Mouse (Mus musculus) brain, embryonic 14.5 days (tissue): ENCODE results near the gene Morf4l2. TPM values are rescaled to one million over a fixed set of nuclear protein-coding genes. Genes with fewer than 3 reads are reported as not detected.

ENCODE experiments used
- DNase-seq: peaks from one replicate; pipeline ENCODE4 v3.0.0-alpha.2; 2011; ENCODE audit warnings: low read depth
- CTCF ChIP-seq: fragments of 200-500 bp; IDR thresholded peaks from 2 replicates; pipeline ENCODE4 v1.5.1; 2012; ENCODE audit warnings: inconsistent platforms, mild to moderate bottlenecking, moderate library complexity, borderline replicate concordance; ENCODE audit not compliant: insufficient read depth, insufficient read length; ENCODE audit errors: extremely low read depth
- POLR2A ChIP-seq: fragments of 200-500 bp; IDR thresholded peaks from 2 replicates; pipeline ENCODE4 v1.6.1; 2012; ENCODE audit warnings: mild to moderate bottlenecking, inconsistent platforms, borderline replicate concordance; ENCODE audit not compliant: poor library complexity, insufficient read depth, insufficient read length, severe bottlenecking; ENCODE audit errors: extremely low read depth
- polyA plus RNA-seq: library from polyadenylated mRNA; depleted of rRNA; stranded (reverse); fragments of >200 nt; gene quantifications from 2 replicates; pipeline ENCODE4 v1.2.3, GENCODE M21; 2012

Morf4l2 gene
- polyA plus RNA-seq, 1 experiment: 369 TPM

DNA sequence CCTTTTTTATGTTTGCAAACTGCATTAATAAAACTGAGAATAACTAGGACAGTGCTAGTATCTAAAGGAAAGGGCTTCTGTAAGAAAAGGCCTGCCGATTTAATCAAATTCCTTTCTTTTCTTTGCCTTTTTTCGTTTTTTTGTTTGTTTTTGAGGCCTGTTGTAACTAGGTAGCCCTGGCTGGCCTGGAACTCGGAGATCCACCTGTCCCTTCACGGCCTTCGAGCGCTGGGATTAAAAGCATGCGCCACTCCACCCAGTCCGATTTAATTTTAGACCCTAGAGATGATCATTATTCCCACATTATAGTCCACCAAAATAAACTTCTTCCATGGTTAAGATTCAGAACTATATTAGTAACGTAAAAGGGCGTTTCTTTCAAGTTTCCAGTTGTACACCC lies 1.2 kb downstream of the Morf4l2 start:
- TF ChIP-seq CTCF (no peak), POLR2A (no peak)
- DNase-seq: no peak

DNA sequence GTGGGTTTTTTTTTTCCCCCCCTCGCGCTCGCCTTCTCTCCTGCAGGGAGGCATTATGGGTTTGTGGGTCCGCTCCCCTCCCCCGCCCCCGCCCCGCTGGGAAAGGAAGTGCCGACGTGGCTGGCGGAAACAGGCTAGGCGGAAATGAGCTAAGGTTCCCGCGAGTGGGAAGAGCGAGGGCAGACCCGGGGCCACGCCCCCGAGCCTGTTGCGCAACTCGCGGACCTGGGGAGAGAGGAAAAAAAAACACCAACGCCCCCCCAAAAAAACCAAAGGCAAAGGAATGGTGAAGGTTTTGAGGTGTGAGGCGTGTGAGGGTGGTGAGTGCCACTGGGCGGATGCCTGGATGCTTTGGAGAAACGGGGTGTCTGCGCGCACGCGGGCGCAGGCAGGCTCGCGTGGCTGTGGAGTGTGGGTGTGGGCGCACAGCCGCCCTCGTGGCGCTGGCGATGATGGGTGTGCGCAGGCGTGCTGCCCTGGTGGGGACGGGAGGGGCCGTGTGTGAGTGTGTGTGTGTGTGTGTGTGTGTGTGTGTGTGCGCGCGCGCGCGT lies 1.8 kb downstream of the Morf4l2 start:
- no peak for TF ChIP-seq CTCF
- TF ChIP-seq POLR2A: 0 out of 2 replicates have a peak, but pooled peaks have one; percentile 23
- peak; percentile 90 for DNase-seq

DNA sequence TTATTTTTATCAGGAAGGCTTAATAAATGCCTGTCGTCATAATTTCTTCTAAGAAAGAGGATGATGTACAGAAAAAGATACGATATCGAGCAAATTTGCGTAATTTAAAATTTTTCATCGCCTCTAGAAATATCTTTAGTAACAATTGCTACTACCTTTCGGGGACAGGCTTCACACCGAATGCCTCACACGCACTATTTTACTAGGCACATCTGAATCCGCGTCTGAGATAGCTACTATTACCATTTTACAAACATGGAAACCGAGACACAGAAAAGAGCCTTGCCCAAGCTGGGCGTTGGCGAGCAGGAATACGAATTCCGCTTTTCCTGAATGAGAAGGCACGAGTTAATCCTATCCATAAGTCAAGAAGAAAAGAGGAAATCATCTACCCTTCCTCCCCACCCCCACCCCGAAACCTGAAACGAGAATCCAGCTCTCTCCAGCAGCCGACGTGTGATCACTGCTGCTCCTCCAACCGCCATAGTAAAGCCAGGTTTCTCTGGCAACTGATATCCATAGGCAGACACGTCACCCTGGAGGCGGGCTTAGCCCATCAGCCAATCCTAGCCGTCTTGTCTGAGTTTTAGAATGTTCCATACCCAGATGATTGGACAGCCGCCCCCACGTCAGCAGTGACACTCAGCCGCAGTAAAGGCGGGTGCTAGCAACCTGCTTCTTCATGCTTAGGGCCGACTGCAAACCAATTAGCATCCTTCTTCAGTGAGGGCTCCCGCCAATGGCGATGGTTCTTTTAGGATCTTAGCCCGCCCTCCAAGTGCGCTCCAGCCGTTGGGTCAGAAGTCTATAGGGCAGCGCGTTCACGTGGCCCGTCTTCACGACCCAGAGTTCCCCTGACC lies 2.5 kb downstream of the Morf4l2 start:
- peak; percentile 99 for DNase-seq
- TF ChIP-seq POLR2A (peak; percentile 64; the same call in 1 of the 2 replicates), CTCF (no peak)

DNA sequence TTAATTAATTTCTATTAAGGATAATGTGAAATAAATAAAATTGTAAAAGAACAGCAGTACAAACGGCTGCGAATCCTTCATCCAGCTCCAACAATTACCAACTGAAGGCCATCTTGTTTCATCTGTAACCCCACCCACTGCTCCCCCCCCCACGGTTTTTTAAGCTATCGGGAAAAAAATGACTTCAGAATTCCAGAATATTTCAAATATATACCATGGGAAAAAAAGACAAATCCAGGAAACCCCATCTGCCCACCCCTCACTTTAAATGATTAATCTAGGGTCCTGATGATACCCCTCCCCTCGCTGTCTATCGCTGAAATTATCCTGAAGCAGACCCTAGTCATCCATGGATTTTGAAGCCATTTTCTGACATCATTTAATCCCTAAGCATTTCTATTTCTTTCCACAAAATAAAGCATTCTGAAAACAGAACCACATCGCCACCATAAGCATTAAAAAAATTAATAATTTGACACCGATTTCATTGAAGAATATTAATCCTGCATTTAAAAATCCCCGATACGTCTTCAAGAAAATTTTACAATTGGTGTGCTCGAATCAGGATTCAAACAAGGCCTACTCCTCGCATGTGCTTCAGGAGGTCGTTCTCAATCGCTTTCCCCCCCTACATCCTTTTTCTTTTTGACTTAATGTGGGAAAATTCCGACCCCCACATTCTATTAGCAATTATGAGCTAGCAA lies 3.3 kb downstream of the Morf4l2 start:
- TF ChIP-seq CTCF (no peak), POLR2A (no peak)
- peak; percentile 67 for DNase-seq

DNA sequence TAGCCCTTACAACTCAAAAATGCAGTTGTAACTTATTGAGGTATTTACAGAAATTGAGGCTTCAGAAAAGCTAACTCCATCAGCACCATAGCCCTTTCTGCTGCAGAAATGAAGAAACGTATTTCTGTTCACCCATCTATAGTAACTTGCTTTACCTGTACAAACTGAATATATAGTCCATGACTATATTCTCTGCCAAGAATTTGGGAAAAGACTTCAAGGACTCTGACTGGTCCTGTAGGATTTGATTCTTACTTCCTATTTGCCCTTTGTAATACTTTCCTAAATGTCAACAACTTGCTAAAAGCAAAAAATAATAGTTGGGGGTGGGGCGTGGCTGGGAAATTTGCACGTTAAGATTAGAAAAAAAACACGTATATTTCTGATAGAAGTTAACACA lies 11.5 kb downstream of the Morf4l2 start:
- DNase-seq: no peak
- TF ChIP-seq CTCF: no peak

DNA sequence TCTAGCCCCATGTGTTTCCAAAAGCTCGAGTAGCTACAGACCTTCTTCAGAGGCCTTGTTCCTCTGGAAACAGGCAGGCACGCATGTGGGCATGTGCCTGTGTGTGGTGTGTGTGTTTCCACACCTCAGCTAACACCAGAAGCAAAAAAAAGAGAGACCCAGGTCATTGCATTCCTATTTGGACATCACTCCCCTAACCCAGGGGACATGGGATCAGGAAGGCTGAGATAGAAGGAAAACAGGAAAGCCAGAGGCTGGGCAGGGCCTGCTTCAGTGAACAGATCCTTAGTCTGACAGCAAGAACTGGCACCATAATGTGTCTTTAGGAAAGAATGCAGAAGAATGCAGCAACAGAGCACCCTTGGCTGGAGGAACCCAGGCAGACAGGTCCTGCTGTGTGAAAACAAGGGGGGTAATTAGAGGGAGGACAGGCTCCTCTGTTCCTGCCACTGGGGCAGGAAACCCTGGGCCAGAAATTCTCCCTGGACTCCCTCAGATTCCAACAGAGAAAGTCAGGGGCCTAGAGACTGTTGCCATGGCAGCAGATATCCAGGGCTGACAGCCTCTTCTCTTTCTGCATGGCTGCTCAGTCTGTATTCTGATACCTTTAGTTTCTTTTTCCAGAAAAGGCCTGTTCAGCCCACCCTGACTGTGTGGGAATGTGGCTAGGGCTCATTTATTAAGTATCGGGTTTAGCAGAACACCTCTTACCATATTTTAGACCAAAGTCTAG lies 28.6 kb downstream of the Morf4l2 start:
- peak; percentile 37 for DNase-seq

DNA sequence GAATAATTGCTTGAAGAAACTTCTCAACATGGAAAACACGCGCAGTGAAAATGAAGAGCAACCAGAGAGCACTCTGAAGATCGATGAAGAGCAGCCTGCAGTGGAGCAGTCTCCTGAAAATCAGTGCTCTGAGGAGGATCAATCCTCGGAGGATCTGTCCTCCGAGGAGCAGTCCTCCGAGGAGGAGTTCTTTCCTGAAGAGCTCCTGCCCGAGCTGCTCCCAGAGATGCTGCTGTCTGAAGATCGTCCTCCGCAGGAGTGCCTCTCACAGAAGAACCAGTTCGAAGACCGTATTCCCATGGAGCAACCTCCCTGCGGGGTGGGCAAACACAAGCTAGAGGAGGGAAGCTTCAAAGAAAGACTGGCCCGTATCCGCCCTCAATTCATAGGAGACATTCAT lies 34.7 kb downstream of the Morf4l2 start:
- no peak for DNase-seq
- TF ChIP-seq POLR2A (no peak), CTCF (no peak)

DNA sequence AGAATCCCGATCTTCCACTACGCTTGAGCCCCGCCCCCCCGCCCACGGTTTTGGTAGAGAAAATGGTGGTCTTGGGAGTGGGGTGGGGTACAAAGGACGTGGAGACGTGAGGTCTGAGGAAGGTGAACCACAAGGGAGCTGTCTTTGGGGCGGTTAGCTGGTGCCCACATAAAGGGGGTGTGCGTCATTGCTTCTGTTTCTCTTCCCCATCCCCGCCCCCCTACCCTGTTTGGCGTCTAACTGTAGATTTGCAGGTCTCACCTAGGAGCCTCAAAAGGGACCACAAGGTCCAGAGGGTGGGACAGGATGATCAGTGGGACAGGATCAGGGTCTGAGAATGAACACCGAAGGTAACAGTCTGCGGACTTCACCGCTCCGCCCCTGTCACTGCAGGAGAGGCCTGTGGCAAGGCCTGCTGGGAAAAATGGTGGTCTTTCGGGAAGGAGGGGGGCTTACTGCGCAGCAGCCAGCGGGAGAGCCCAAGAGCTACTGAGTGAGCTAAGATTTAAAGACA lies 35.3 kb downstream of the Morf4l2 start:
- TF ChIP-seq POLR2A (peak; percentile 58; the same call in 1 of the 2 replicates), CTCF (no peak)

DNA sequence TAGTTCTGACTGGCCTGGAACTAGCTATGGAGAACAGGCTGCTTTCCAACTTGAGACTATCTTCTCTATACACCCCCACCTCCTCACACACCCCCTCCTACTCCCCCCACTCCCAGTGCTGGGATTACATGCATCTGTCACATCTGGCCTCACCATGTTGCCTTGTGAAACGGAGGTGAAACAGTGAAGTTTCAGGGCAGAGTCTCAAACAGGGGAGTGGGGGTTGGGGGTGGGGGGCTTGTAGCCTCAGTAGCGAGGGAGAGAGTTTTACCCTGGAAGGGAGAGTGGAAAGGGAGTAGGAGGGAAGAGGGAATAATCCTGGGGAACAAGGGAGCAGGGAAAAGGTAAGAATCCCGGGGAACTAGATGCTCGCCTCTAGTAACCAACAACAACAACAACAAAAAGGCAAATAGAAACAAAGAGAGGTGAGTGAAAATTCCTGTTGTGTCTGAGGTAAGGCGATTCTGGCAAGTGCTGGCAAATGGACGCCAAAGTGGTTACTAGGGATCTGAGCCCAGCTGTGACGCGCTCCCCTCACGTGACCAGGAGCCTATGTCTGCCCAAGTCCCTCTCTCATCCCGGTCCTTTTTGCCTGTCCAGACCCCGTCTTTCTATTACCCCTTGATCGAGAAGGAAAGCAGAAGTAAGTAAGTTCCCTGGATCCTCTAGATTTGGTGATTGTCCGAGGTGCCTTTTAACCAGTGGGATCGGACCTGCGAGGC lies 35.9 kb downstream of the Morf4l2 start, which contains the start of gene Tceal1:
TSS of gene Tceal1 (plus strand) at position 537 of the 722 bp plus-strand sequence.
- peak; percentile 93 for DNase-seq
- no peak for TF ChIP-seq CTCF
- peak; percentile 48; the same call in 1 of the 2 replicates for TF ChIP-seq POLR2A

More for the DNA sequence above, 35.3 kb downstream of the Morf4l2 start:
- peak; percentile 88 for DNase-seq

DNA sequence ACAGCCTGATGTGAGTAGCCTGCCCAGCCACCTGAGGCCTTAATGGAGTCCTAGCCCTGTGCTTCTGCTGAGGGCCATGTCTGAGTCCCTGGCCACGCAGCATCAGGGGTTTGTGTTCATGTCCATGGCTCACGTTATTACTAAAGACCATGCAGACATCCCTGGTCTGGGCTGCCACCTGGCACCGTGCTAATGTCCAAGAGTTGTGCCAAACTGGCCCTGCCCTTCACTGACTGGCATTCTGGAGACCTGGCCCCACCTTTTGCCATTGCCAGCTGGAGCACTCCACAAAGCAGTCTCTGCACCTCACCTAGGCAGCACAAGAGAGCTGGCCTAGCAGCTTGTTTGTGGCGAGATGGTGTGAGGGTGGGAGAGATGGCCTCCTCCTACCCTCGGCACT lies 50.3 kb downstream of the Morf4l2 start:
- DNase-seq: peak; percentile 0
- TF ChIP-seq POLR2A (no peak), CTCF (no peak)
